Mouse (Mus musculus): ENCODE results near the gene Hspb1.

DNA sequence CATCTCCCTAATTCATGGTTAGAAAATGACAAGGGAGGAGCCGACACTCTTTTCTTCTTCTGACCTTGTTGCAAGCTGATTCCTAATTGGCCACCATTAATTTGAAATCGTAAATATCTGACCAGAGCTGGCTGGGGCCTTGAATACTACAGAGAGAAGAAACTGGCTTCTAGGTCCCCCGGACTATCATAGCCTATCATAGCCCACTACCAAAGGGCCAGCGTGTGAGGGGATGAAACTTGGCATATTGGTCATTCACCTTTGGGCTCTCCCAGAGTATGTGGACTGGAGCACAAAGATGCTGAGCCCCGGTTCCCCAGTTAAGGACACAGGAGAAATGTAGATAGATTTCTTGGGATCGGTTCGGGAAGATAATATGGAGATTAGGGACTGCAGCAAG, 15.3 kb downstream of the Hspb1 start:
- no peak for TF ChIP-seq CTCF (IDR thresholded peaks at IDR 0.05; ENCODE audit: low read depth, low read length)
- TF ChIP-seq GATA1 (IDR thresholded peaks at IDR 0.05; ENCODE audit: borderline replicate concordance, low read length): no peak

Data from G1E (cell line).